Mouse (Mus musculus) lung, postnatal 0 days (tissue): ENCODE data around the gene Gm49384. TPM values are rescaled to one million over a fixed set of nuclear protein-coding genes. Genes with fewer than 3 reads are reported as not detected.
A peak's percentile ranks its signal among the peaks of the same experiment; 100 is the strongest.
"Not testable (repeated sequence)": the region's sequence is repeated elsewhere in the genome, so short reads cannot be mapped to it uniquely, and the experiment has no call there.

Source experiments
- ATAC-seq: fragments of 200-750 bp; cut with Nextera tagmentation; 2 replicates; pipeline ENCODE4 v1.8.0; 2017; ENCODE audit warnings: moderate library complexity
- DNase-seq: peaks from one replicate; pipeline ENCODE4 v3.0.0-alpha.2; 2016; ENCODE audit warnings: low spot score
- H3K27ac ChIP-seq: fragments of 300-500 bp; sonication (generic); 2 replicates; pipeline ENCODE4 v1.5.1; 2014; ENCODE audit warnings: antibody characterized with exemption, mild to moderate bottlenecking, low read length, mixed read lengths
- H3K27me3 ChIP-seq: fragments of 300-500 bp; sonication (generic); replicated peaks from 2 replicates; pipeline ENCODE4 v1.6.1; 2014; ENCODE audit warnings: low read length, mixed read lengths; ENCODE audit not compliant: insufficient read depth
- H3K36me3 ChIP-seq: fragments of 300-500 bp; sonication (generic); 2 replicates; pipeline ENCODE4 v1.6.1; 2014; ENCODE audit warnings: low read length, mixed read lengths; ENCODE audit not compliant: insufficient read depth
- H3K4me1 ChIP-seq: fragments of 300-500 bp; sonication (generic); 2 replicates; pipeline ENCODE4 v1.6.1; 2014; ENCODE audit warnings: antibody characterized with exemption, low read depth, low read length, mixed read lengths; ENCODE audit not compliant: insufficient read depth
- H3K4me2 ChIP-seq: fragments of 300-500 bp; sonication (generic); replicated peaks from 2 replicates; pipeline ENCODE4 v1.6.1; 2014; ENCODE audit warnings: low read depth, mild to moderate bottlenecking, low read length, moderate library complexity, mixed read lengths
- H3K4me3 ChIP-seq: fragments of 300-500 bp; sonication (generic); 2 replicates; pipeline ENCODE4 v1.5.1; 2014; ENCODE audit warnings: low read depth, low read length
- H3K9ac ChIP-seq: fragments of 300-500 bp; sonication (generic); replicated peaks from 2 replicates; pipeline ENCODE4 v1.6.1; 2014; ENCODE audit warnings: low read depth, mild to moderate bottlenecking
- H3K9me3 ChIP-seq: fragments of 300-500 bp; sonication (generic); 2 replicates; pipeline ENCODE4 v1.6.1; 2016; ENCODE audit warnings: low read length, mixed read lengths
- CTCF ChIP-seq: IDR thresholded peaks from 2 replicates; pipeline ENCODE4 v1.5.1; 2016; ENCODE audit warnings: antibody characterized with exemption, mild to moderate bottlenecking
- EP300 ChIP-seq: IDR thresholded peaks from 2 replicates; pipeline ENCODE4 v1.6.1; 2016; ENCODE audit warnings: antibody characterized with exemption, mild to moderate bottlenecking, control low read depth
- WGBS: fragments of 180-500 bp; shearing (Covaris S2); extraction: QIAGEN DNeasy Blood & Tissue Kit; methylation state at CpG from one replicate; pipeline ENCODE4 v1.1.7; 2014; 5-methylcytosine and 5-hydroxymethylcytosine counted together
- polyA plus RNA-seq: library from polyadenylated mRNA; unstranded; fragments of >200 nt; fragmentation: Nextera tagmentation; extraction: Ambion mirVana; gene quantifications from 2 replicates; pipeline ENCODE4 v1.2.1, GENCODE M21; 2015

The Gm49384 gene
- polyA plus RNA-seq, 1 experiment from 2014 or later = 6.4 TPM

DNA sequence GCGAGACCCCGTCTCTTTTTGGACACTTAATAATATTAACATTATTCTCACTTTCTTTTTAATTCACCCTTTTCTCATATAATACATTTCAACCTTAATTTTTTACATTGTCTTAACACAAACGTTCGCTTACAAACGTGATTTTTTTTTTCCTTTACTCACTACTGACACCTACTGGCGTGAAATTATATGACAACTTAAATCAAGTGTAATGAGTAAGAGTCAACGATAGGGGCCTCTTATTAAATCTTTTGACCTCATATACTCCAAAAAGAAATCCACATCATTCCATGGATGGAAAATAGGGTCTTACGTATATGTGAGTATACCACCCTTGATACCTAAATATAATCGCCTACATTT lies 44.5 kb downstream of the Gm49384 start:
- Histone ChIP-seq H3K4me1 (peaks cover 4% of the 10 kb centered on the region; the same call in 1 of the 2 replicates), H3K27ac (no peak overlapping the region), H3K27me3 (no peaks in the 10 kb centered on the region), H3K9me3 (no peaks in the 10 kb centered on the region), H3K4me3 (peak overlapping the region; percentile 12; the same call in 1 of the 2 replicates), H3K36me3 (0 out of 2 replicates have a peak, but pooled peaks cover 4% of the 10 kb centered on the region), H3K4me2 (0 out of 2 replicates have a peak overlapping the region, but pooled peaks have one; percentile 11), H3K9ac (no peak overlapping the region)
- peak; percentile 88 for DNase-seq
- 4% methylated on average over 9 of the region's 9 CpGs for WGBS
- TF ChIP-seq EP300 (peak; percentile 16; the same call in 1 of the 2 replicates), CTCF (peak; percentile 79)
- ATAC-seq = peak; percentile 6

DNA sequence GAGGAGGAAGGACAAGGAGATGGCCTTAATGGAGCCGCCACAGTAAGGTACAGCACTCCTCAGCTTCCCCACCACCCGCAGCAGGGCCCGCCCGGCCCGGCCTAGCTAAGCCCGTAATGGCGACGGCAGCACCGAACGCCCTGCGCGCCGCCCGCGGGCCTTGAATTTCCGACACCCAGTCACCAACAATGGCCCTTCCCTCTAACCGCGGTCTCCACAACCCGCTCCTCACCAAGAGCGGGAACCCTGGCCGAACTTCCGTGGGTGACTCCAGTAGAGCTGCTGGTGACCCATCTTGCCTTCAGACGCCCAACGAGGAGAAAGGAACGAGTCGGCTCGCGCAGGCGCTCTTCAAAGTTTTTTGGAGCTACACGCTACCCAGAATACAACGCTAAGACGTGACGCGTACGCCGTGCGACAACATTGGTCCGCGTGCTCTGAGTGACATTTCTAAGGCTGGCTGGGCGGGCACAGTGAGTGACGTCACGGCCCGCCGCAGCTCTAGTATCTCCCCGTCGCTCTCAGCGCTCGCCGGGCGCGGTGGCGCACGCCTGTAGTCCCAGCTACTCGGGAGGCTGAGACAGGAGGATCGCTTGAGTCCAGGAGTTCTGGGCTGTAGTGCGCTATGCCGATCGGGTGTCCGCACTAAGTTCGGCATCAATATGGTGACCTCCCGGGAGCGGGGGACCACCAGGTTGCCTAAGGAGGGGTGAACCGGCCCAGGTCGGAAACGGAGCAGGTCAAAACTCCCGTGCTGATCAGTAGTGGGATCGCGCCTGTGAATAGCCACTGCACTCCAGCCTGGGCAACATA lies 45.1 kb downstream of the Gm49384 start, which contains the start of gene Rps29:
TSS of gene Rps29 (minus strand) at position 422 of the 813 bp plus-strand sequence.
- not testable (repeated sequence) for H3K4me1 ChIP-seq, H3K9me3 ChIP-seq, H3K27me3 ChIP-seq, H3K36me3 ChIP-seq
- H3K27ac ChIP-seq = peak within 1 kb of the TSS; percentile 92
- peak; percentile 99 for ATAC-seq
- DNase-seq = peak; percentile 99
- peak within 1 kb of the TSS; percentile 63 for H3K9ac ChIP-seq
- under 1% methylated on average over 54 of the region's 68 CpGs for WGBS
- peak within 1 kb of the TSS; percentile 66 for H3K4me2 ChIP-seq
- peak within 1 kb of the TSS; percentile 53 for H3K4me3 ChIP-seq

DNA sequence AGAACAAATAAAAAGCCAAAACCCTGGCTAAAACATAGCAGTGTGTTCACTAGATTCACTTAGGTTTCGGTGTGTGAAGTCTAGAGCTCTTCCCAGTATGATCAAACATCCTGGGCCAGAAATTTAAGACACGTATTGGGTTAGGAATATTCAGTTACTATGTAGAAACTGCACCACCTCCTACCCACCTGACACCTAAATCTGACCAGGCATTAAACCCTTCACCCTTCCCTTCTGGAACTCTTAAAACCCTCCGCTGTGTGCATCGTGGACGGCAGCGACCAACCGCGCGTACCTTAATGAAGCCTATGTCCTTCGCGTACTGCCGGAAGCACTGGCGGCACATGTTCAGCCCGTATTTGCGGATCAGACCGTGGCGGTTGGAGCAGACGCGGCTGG lies 45.7 kb downstream of the Gm49384 start:
- H3K4me3 ChIP-seq = peak overlapping the region; percentile 53
- no peaks in the 10 kb centered on the region for H3K9me3 ChIP-seq
- H3K36me3 ChIP-seq = 0 out of 2 replicates have a peak, but pooled peaks cover 4% of the 10 kb centered on the region
- H3K9ac ChIP-seq = peak overlapping the region; percentile 63
- DNase-seq (peak; percentile 37), ATAC-seq (no peak)
- WGBS = under 1% methylated on average over 19 of the region's 19 CpGs
- H3K4me2 ChIP-seq = peak overlapping the region; percentile 66
- no peak for TF ChIP-seq EP300
- H3K4me1 ChIP-seq = peaks cover 4% of the 10 kb centered on the region; the same call in 1 of the 2 replicates
- peak overlapping the region; percentile 92 for H3K27ac ChIP-seq
- H3K27me3 ChIP-seq = no peaks in the 10 kb centered on the region

DNA sequence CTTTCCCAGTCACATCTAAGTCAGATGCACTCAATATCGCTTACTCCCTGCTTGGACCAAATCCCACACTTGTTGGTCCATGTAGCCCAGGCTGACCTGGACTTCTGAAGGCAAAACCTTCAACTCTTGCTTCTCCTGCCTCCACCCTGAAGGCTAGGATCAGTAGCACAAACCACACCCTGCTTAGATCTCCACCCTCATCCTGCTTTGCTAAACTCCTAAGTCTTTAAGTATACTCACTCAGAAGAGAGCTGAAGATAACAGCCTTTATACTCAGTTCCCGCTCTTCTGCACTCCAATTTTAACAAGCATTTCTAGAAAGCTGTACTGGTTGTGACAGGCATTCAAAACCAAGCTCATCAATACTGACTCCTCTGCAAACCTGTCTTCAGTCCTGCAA lies 47.0 kb downstream of the Gm49384 start:
- Histone ChIP-seq H3K9ac (no peak overlapping the region), H3K4me2 (no peak overlapping the region), H3K4me1 (peaks cover 4% of the 10 kb centered on the region; the same call in 1 of the 2 replicates), H3K9me3 (no peaks in the 10 kb centered on the region), H3K27ac (no peak overlapping the region), H3K27me3 (no peaks in the 10 kb centered on the region), H3K4me3 (no peak overlapping the region), H3K36me3 (0 out of 2 replicates have a peak, but pooled peaks cover 4% of the 10 kb centered on the region)
- 90% methylated on average over 2 of the region's 2 CpGs for WGBS
- ATAC-seq (no peak), DNase-seq (no peak)
- TF ChIP-seq CTCF = no peak
- no peak for TF ChIP-seq EP300

DNA sequence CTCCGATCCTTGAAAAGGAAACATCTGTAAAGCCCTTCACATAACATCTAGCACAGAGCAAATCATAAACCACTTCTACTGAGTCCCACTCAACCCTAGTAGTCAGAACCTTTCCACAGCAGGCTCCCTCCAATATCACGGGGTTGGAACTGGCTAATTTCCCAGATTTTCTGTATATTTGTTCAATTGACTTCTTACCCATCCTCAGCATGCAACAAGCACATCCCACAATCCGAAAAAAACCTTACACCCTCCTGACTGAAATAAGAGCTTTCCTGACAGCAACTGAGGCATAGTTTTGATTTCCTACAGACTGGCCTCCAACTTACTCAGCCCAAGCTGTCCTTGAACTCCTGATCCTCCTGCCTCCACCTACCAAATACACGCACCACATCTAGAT lies 47.6 kb downstream of the Gm49384 start:
- DNase-seq (no peak), ATAC-seq (no peak)
- no peak overlapping the region for H3K9ac ChIP-seq
- H3K4me3 ChIP-seq = no peak overlapping the region
- H3K9me3 ChIP-seq = no peaks in the 10 kb centered on the region
- no peak overlapping the region for H3K4me2 ChIP-seq
- 0 out of 2 replicates have a peak, but pooled peaks cover 4% of the 10 kb centered on the region for H3K36me3 ChIP-seq
- no peaks in the 10 kb centered on the region for H3K27me3 ChIP-seq
- TF ChIP-seq EP300 = no peak
- no peak for TF ChIP-seq CTCF
- H3K4me1 ChIP-seq = peaks cover 4% of the 10 kb centered on the region; the same call in 1 of the 2 replicates
- 73% methylated on average over 4 of the region's 4 CpGs for WGBS
- no peak overlapping the region for H3K27ac ChIP-seq

DNA sequence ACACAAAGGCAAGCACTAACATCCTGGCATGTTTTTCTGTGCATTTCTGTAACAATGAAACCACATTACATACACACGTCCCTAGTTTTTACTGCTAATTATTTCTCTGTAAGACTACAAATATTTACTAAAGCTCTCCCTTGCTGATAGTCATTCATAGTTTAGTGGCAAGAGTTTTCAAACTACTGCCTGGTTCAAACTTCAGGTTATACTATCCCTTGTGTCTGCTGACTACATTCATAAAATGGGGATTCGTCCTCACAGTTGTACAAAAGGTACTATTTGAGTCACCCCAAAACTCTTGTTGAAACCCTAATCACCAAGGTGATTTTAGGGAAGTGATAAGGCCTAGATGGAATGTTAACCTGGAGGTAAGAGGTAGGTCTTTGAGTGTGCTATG lies 48.1 kb downstream of the Gm49384 start:
- Histone ChIP-seq H3K4me2 (no peak overlapping the region), H3K27me3 (no peaks in the 10 kb centered on the region), H3K4me3 (no peak overlapping the region), H3K9me3 (no peaks in the 10 kb centered on the region), H3K4me1 (peaks cover 4% of the 10 kb centered on the region; the same call in 1 of the 2 replicates), H3K9ac (no peak overlapping the region), H3K36me3 (0 out of 2 replicates have a peak, but pooled peaks cover 4% of the 10 kb centered on the region), H3K27ac (no peak overlapping the region)
- DNase-seq (no peak), ATAC-seq (no peak)
- 79% methylated on average over 2 of the region's 2 CpGs for WGBS
- TF ChIP-seq CTCF (no peak), EP300 (no peak)
